Mouse (Mus musculus) liver, embryonic 14.5 days (tissue): Measurements from ENCODE around the gene St8sia1. TPM values are rescaled to one million over a fixed set of nuclear protein-coding genes. Genes with fewer than 3 reads are reported as not detected.

Experiments
- ATAC-seq: fragments of 200-750 bp; cut with Nextera tagmentation; 2 replicates; pipeline ENCODE4 v1.8.0; 2017; ENCODE audit warnings: moderate number of reproducible peaks, mild to moderate bottlenecking, moderate library complexity; ENCODE audit not compliant: insufficient read depth
- DNase-seq, 3 experiments: peaks; one replicate each; pipeline ENCODE4 v3.0.0-alpha.2; 2012 to 2013; ENCODE audit warnings: low read depth in 3 of 3, low spot score in 3 of 3
- H3K27ac ChIP-seq: fragments of 300-500 bp; sonication (generic); 2 replicates; pipeline ENCODE4 v1.5.1; 2014; ENCODE audit warnings: moderate library complexity, mild to moderate bottlenecking, control low read depth, inconsistent platforms
- H3K27me3 ChIP-seq: fragments of 300-500 bp; sonication (generic); 2 replicates; pipeline ENCODE4 v1.6.1; 2014; ENCODE audit warnings: mild to moderate bottlenecking, low read length, moderate library complexity; ENCODE audit not compliant: control insufficient read depth, insufficient read depth
- H3K36me3 ChIP-seq: fragments of 300-500 bp; sonication (generic); replicated peaks from 2 replicates; pipeline ENCODE4 v1.6.1; 2014; ENCODE audit warnings: low read depth; ENCODE audit not compliant: control insufficient read depth, insufficient read depth
- H3K4me1 ChIP-seq, 2 experiments: fragments of 200-500 bp in 1 of 2; fragments of 300-500 bp in 1 of 2; sonication (generic) in 1 of 2; replicated peaks; 2 replicates each; pipeline ENCODE4 v1.6.1; 2012 to 2014; ENCODE audit warnings: antibody characterized with exemption in 1 of 2, inconsistent platforms in 1 of 2, low read length in 1 of 2; ENCODE audit not compliant: control insufficient read depth in 2 of 2, insufficient read depth in 2 of 2
- H3K4me2 ChIP-seq: fragments of 300-500 bp; sonication (generic); 2 replicates; pipeline ENCODE4 v1.6.1; 2014; ENCODE audit warnings: low read depth, mild to moderate bottlenecking, control low read depth, moderate library complexity
- H3K4me3 ChIP-seq, 2 experiments: fragments of 200-500 bp in 1 of 2; fragments of 300-500 bp in 1 of 2; sonication (generic) in 1 of 2; 2 replicates each; pipeline ENCODE4 v1.5.1; 2012 to 2014; ENCODE audit warnings: low read depth in 2 of 2, low read length in 2 of 2, mild to moderate bottlenecking in 2 of 2, control low read depth in 1 of 2, inconsistent platforms in 1 of 2, moderate library complexity in 1 of 2; ENCODE audit not compliant: insufficient read depth in 1 of 2
- H3K9ac ChIP-seq: fragments of 300-500 bp; sonication (generic); replicated peaks from 2 replicates; pipeline ENCODE4 v1.6.1; 2014; ENCODE audit warnings: mild to moderate bottlenecking, control low read depth, moderate library complexity
- H3K9me3 ChIP-seq: fragments of 300-500 bp; sonication (generic); 2 replicates; pipeline ENCODE4 v1.6.1; 2016; ENCODE audit warnings: low read length, mixed read lengths; ENCODE audit not compliant: control insufficient read depth
- CTCF ChIP-seq: IDR thresholded peaks from 2 replicates; pipeline ENCODE4 v1.5.1; 2016; ENCODE audit warnings: antibody characterized with exemption, low read depth, control low read depth
- EP300 ChIP-seq: IDR thresholded peaks from 2 replicates; pipeline ENCODE4 v1.6.1; 2016; ENCODE audit warnings: antibody characterized with exemption, low read depth
- WGBS: fragments of 180-500 bp; shearing (Covaris S2); extraction: QIAGEN DNeasy Blood & Tissue Kit; methylation state at CpG from one replicate; pipeline ENCODE4 v1.1.7; 2014; ENCODE audit not compliant: insufficient replicate concordance; 5-methylcytosine and 5-hydroxymethylcytosine counted together
- polyA plus RNA-seq, 2 experiments: library from polyadenylated mRNA; depleted of rRNA in 1 of 2; stranded (reverse) in 1 of 2; unstranded in 1 of 2; fragments of >200 nt; fragmentation: Nextera tagmentation in 1 of 2; extraction: Ambion mirVana in 1 of 2; gene quantifications; 2 replicates each; pipeline versions ENCODE4 v1.2.1 to v1.2.3; 2012 to 2014

Gene St8sia1
- polyA plus RNA-seq, 2 experiments: 0.03 to 0.07 TPM

DNA sequence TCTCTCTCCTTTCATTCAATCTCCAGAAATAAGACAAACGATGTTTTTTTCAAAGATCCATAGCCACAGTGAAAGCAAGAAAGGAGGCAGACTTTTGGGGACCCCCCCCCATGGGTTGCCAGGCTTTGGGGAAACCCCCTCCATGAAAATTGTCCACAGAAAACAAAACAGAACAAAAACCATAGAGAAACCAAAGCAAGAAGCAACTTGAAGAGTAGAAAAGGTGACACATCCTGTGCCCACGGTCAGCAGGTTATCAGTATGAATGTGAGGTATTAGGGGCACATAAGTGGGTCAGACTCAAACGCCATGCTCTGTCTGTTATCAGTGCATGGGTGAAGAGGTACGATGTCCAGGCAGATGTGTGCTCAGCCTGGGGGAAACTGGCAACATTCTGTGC, 129.3 kb downstream of the St8sia1 start:
- TF ChIP-seq EP300 (no peak), CTCF (no peak)
- Histone ChIP-seq H3K27me3 (no peaks in the 10 kb centered on the region), H3K9me3 (no peaks in the 10 kb centered on the region), H3K36me3 (no peaks in the 10 kb centered on the region), H3K9ac (no peak overlapping the region), H3K4me2 (no peak overlapping the region), H3K4me3 (no peak overlapping the region), H3K4me1 (peaks cover 7 to 21% of the 10 kb centered on the region in 2 experiments), H3K27ac (no peak overlapping the region)
- ATAC-seq (no peak), DNase-seq (no peak)
- 43% methylated on average over 4 of the region's 4 CpGs for WGBS

DNA sequence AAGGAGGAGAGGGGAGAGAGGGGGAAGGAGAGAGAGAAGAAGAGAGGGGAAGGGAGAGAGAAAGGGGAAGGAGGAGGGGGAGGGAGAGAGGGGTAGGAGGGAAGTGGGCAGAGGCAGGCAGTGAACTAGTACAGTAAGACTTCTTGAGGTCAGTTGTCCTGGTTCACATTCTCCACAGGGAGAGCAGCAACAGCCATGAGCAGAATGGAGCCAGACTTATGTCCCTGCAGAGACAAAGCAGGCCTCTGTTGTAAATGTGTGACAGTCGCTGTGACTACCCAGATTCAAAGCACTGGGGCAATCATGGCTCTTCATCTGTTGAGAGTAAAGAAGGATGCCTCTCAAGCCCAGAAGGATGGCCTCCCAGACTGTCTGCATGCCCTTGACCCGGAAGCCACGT, 132.5 kb downstream of the St8sia1 start:
- Histone ChIP-seq H3K4me3 (no peak overlapping the region), H3K9me3 (no peaks in the 10 kb centered on the region), H3K4me2 (no peak overlapping the region), H3K27me3 (no peaks in the 10 kb centered on the region), H3K36me3 (no peaks in the 10 kb centered on the region), H3K9ac (no peak overlapping the region), H3K4me1 (peaks cover 7 to 21% of the 10 kb centered on the region in 2 experiments), H3K27ac (no peak overlapping the region)
- ATAC-seq (peak; percentile 34; the same call in 1 of the 2 replicates), DNase-seq (no peak)
- WGBS: 26% methylated on average over 3 of the region's 3 CpGs
- TF ChIP-seq CTCF (no peak), EP300 (no peak)

DNA sequence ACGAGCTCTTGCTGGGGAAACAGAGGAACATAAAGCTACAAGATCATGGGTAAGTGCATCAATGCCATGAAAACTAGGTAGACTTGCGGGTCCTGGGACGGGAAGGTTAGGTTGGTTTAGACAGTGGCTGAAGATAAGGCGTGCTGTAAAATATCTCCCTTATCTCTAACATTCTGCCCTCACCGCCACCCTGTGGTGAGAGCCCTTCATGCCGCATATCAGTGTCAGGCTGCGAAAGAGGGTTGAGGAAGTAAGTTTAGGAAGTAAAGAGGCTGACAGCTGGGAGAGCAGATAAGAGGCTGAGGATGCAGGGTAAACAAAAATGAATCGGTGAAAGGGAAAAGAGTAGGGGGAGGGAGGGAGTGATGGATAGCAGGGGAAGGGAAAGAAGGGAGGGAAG, 133.0 kb downstream of the St8sia1 start:
- Histone ChIP-seq H3K36me3 (no peaks in the 10 kb centered on the region), H3K9me3 (no peaks in the 10 kb centered on the region), H3K4me1 (peaks cover 7 to 21% of the 10 kb centered on the region in 2 experiments), H3K4me3 (no peak overlapping the region), H3K27ac (no peak overlapping the region), H3K27me3 (no peaks in the 10 kb centered on the region), H3K4me2 (peak overlapping the region; percentile 26), H3K9ac (no peak overlapping the region)
- DNase-seq (peak; percentile 28 to 46 (median 39)), ATAC-seq (peak; percentile 82)
- TF ChIP-seq EP300 (peak; percentile 73), CTCF (peak; percentile 66)
- 2% methylated on average over 8 of the region's 8 CpGs for WGBS

DNA sequence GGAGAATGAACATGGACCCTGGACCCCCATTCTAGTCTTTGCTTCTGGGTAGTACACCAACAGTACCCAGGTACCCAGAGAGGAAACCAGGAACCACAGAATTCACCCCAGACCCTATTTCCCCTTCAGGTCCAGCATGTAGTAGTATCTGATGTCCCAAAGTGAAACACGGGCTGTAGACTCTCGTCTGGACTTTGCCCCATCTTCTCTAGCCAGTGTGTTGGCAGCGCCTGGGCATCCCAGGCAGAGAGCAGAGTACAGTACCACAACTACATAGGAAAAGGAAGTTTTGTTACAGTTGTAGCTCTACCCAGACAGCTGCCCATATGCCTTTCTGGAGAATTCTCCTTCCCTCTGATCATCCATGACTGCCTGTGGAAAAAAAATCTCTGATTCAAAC, 134.0 kb downstream of the St8sia1 start:
- TF ChIP-seq CTCF: no peak
- H3K4me3 ChIP-seq: no peak overlapping the region
- H3K27ac ChIP-seq: no peak overlapping the region
- H3K36me3 ChIP-seq: no peaks in the 10 kb centered on the region
- peaks cover 7 to 21% of the 10 kb centered on the region in 2 experiments for H3K4me1 ChIP-seq
- no peaks in the 10 kb centered on the region for H3K27me3 ChIP-seq
- H3K4me2 ChIP-seq: no peak overlapping the region
- H3K9me3 ChIP-seq: no peaks in the 10 kb centered on the region
- ATAC-seq: no peak
- no peak for DNase-seq
- no peak overlapping the region for H3K9ac ChIP-seq
- 55% methylated on average over 3 of the region's 3 CpGs for WGBS

DNA sequence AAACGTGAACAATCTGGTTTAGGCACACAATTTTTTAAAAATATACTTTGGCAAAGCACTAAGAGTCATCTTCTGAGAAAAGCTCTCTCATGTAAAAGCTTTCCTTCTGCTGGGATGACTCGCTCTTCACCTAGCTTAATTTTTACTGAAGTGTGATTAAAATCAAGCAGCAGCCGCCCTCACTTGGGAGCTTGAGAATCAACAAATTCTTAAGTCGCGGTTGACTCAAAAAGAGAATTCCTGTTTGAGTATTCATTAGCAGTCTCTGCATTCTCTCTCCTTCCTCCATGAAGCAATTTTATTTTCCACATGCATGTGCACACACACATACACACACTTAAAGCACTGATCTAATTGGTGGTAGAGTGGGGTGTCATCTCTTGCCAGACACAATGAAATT, 138.8 kb downstream of the St8sia1 start:
- H3K4me2 ChIP-seq: no peak overlapping the region

More for the DNA sequence above, 138.8 kb downstream of the St8sia1 start:
- Histone ChIP-seq H3K9me3 (no peaks in the 10 kb centered on the region), H3K4me1 (peaks cover 0 to 2% of the 10 kb centered on the region in 2 experiments; a peak in 1 of 4 replicates), H3K27ac (no peak overlapping the region), H3K27me3 (no peaks in the 10 kb centered on the region), H3K36me3 (no peaks in the 10 kb centered on the region), H3K4me3 (no peak overlapping the region), H3K9ac (no peak overlapping the region)
- ATAC-seq (no peak), DNase-seq (no peak)
- WGBS: 76% methylated on average over 5 of the region's 5 CpGs
- no peak for TF ChIP-seq CTCF
- TF ChIP-seq EP300: no peak
